Mouse (Mus musculus) brain, embryonic 14.5 days (tissue): ENCODE measurements around the gene Fyco1.

Experiments used
- CTCF ChIP-seq: fragments of 200-500 bp; IDR thresholded peaks from 2 replicates; pipeline ENCODE4 v1.5.1; 2012; ENCODE audit warnings: inconsistent platforms, mild to moderate bottlenecking, moderate library complexity, borderline replicate concordance; ENCODE audit not compliant: insufficient read depth, insufficient read length; ENCODE audit errors: extremely low read depth
- POLR2A ChIP-seq: fragments of 200-500 bp; IDR thresholded peaks from 2 replicates; pipeline ENCODE4 v1.6.1; 2012; ENCODE audit warnings: mild to moderate bottlenecking, inconsistent platforms, borderline replicate concordance; ENCODE audit not compliant: poor library complexity, insufficient read depth, insufficient read length, severe bottlenecking; ENCODE audit errors: extremely low read depth

GRCm38 (mm10) chr9:123796174-123796573 is 55.5 kb downstream of the Fyco1 start:
- no peak for TF ChIP-seq POLR2A
- TF ChIP-seq CTCF, result peak; percentile 61; the same call in 1 of the 2 replicates
